Mouse (Mus musculus): Measurements from ENCODE around the gene Nrsn2. TPM values are rescaled to one million over a fixed set of nuclear protein-coding genes. Genes with fewer than 3 reads are reported as not detected.
A peak's percentile ranks its signal among the peaks of the same experiment; 100 is the strongest.

Gene Nrsn2
- polyA plus RNA-seq, 1 experiment from 2014 or later = 6.2 TPM

GRCm38 (mm10) chr2:152339631-152340179 lies 36.7 kb downstream of the Nrsn2 start:
- ATAC-seq (ENCODE audit: low FRiP score) (no peak), DNase-seq (ENCODE audit: low spot score, missing footprints) (no peak)
- no peak overlapping the region for H3K4me2 ChIP-seq
- no peak overlapping the region for H3K4me3 ChIP-seq (ENCODE audit: low read depth, low read length)
- H3K27me3 ChIP-seq (ENCODE audit: control insufficient read depth, insufficient read depth, low read length) = peaks cover 4% of the 10 kb centered on the region; the same call in 1 of the 2 replicates
- H3K27ac ChIP-seq (ENCODE audit: low read depth, low read length) = no peak overlapping the region
- no peaks in the 10 kb centered on the region for H3K9me3 ChIP-seq (ENCODE audit: control insufficient read depth, low read length)
- WGBS = 89% methylated on average over 22 of the region's 22 CpGs
- H3K9ac ChIP-seq (ENCODE audit: low read length) = no peak overlapping the region
- H3K4me1 ChIP-seq (ENCODE audit: control insufficient read depth, insufficient read depth, low read length) = peaks cover 4% of the 10 kb centered on the region
- no peaks in the 10 kb centered on the region for H3K36me3 ChIP-seq (ENCODE audit: control insufficient read depth, insufficient read depth, low read length)

GRCm38 (mm10) chr2:152338319-152338718 lies 38.1 kb downstream of the Nrsn2 start:
- no peaks in the 10 kb centered on the region for H3K4me1 ChIP-seq (ENCODE audit: control insufficient read depth, insufficient read depth, low read length)
- no peak overlapping the region for H3K4me3 ChIP-seq (ENCODE audit: low read depth, low read length)
- no peak overlapping the region for H3K4me2 ChIP-seq
- ATAC-seq (ENCODE audit: low FRiP score) (no peak), DNase-seq (ENCODE audit: low spot score, missing footprints) (no peak)
- no peaks in the 10 kb centered on the region for H3K27me3 ChIP-seq (ENCODE audit: control insufficient read depth, insufficient read depth, low read length)
- no peaks in the 10 kb centered on the region for H3K9me3 ChIP-seq (ENCODE audit: control insufficient read depth, low read length)
- WGBS = 83% methylated on average over 13 of the region's 13 CpGs
- no peak overlapping the region for H3K9ac ChIP-seq (ENCODE audit: low read length)
- no peaks in the 10 kb centered on the region for H3K36me3 ChIP-seq (ENCODE audit: control insufficient read depth, insufficient read depth, low read length)
- H3K27ac ChIP-seq (ENCODE audit: low read depth, low read length) = no peak overlapping the region

GRCm38 (mm10) chr2:152337591-152338212 lies 38.7 kb downstream of the Nrsn2 start:
- DNase-seq (ENCODE audit: low spot score, missing footprints) (no peak), ATAC-seq (ENCODE audit: low FRiP score) (no peak)
- Histone ChIP-seq H3K9ac (ENCODE audit: low read length) (no peak overlapping the region), H3K27me3 (ENCODE audit: control insufficient read depth, insufficient read depth, low read length) (no peaks in the 10 kb centered on the region), H3K9me3 (ENCODE audit: control insufficient read depth, low read length) (no peaks in the 10 kb centered on the region), H3K27ac (ENCODE audit: low read depth, low read length) (no peak overlapping the region), H3K4me2 (no peak overlapping the region), H3K4me1 (ENCODE audit: control insufficient read depth, insufficient read depth, low read length) (no peaks in the 10 kb centered on the region), H3K4me3 (ENCODE audit: low read depth, low read length) (no peak overlapping the region), H3K36me3 (ENCODE audit: control insufficient read depth, insufficient read depth, low read length) (no peaks in the 10 kb centered on the region)
- WGBS = 90% methylated on average over 11 of the region's 11 CpGs

GRCm38 (mm10) chr2:152336856-152337255 lies 39.6 kb downstream of the Nrsn2 start:
- no peak for DNase-seq (ENCODE audit: low spot score, missing footprints)
- Histone ChIP-seq H3K4me1 (ENCODE audit: control insufficient read depth, insufficient read depth, low read length) (no peaks in the 10 kb centered on the region), H3K9ac (ENCODE audit: low read length) (no peak overlapping the region), H3K36me3 (ENCODE audit: control insufficient read depth, insufficient read depth, low read length) (no peaks in the 10 kb centered on the region), H3K27me3 (ENCODE audit: control insufficient read depth, insufficient read depth, low read length) (no peaks in the 10 kb centered on the region), H3K27ac (ENCODE audit: low read depth, low read length) (no peak overlapping the region), H3K4me3 (ENCODE audit: low read depth, low read length) (no peak overlapping the region), H3K4me2 (no peak overlapping the region), H3K9me3 (ENCODE audit: control insufficient read depth, low read length) (no peaks in the 10 kb centered on the region)
- WGBS = 69% methylated on average over 1 of the region's 1 CpGs
- no peak for ATAC-seq (ENCODE audit: low FRiP score)

- Histone ChIP-seq H3K27ac (ENCODE audit: low read depth, low read length) (no peak overlapping the region), H3K4me2 (no peak overlapping the region), H3K9ac (ENCODE audit: low read length) (no peak overlapping the region), H3K9me3 (ENCODE audit: control insufficient read depth, low read length) (no peaks in the 10 kb centered on the region), H3K27me3 (ENCODE audit: control insufficient read depth, insufficient read depth, low read length) (no peaks in the 10 kb centered on the region), H3K4me3 (ENCODE audit: low read depth, low read length) (no peak overlapping the region), H3K4me1 (ENCODE audit: control insufficient read depth, insufficient read depth, low read length) (peaks cover 10% of the 10 kb centered on the region), H3K36me3 (ENCODE audit: control insufficient read depth, insufficient read depth, low read length) (no peaks in the 10 kb centered on the region)
- ATAC-seq (ENCODE audit: low FRiP score) (no peak), DNase-seq (ENCODE audit: low spot score, missing footprints) (no peak)
- WGBS = 61% methylated on average over 11 of the region's 11 CpGs
Measured at GRCm38 (mm10) chr2:152335289-152335820, 41.1 kb downstream of the Nrsn2 start.

GRCm38 (mm10) chr2:152333345-152334006 lies 43.0 kb downstream of the Nrsn2 start:
- Histone ChIP-seq H3K9me3 (ENCODE audit: control insufficient read depth, low read length) (no peaks in the 10 kb centered on the region), H3K4me2 (no peak overlapping the region), H3K4me1 (ENCODE audit: control insufficient read depth, insufficient read depth, low read length) (peaks cover 10% of the 10 kb centered on the region), H3K4me3 (ENCODE audit: low read depth, low read length) (no peak overlapping the region), H3K27me3 (ENCODE audit: control insufficient read depth, insufficient read depth, low read length) (no peaks in the 10 kb centered on the region), H3K27ac (ENCODE audit: low read depth, low read length) (no peak overlapping the region), H3K9ac (ENCODE audit: low read length) (no peak overlapping the region), H3K36me3 (ENCODE audit: control insufficient read depth, insufficient read depth, low read length) (peaks cover 2% of the 10 kb centered on the region; the same call in 1 of the 2 replicates)
- no peak for ATAC-seq (ENCODE audit: low FRiP score)
- DNase-seq (ENCODE audit: low spot score, missing footprints) = no peak
- 83% methylated on average over 4 of the region's 4 CpGs for WGBS

GRCm38 (mm10) chr2:152332101-152332825 lies 44.2 kb downstream of the Nrsn2 start, which contains the start of gene Rbck1:
Gene Rbck1, minus strand, starts transcription at chr2:152332653.
- peak; percentile 98 for ATAC-seq (ENCODE audit: low FRiP score)
- WGBS = under 1% methylated on average over 53 of the region's 54 CpGs
- H3K4me2 ChIP-seq = peak within 1 kb of the TSS; percentile 77

GRCm38 (mm10) chr2:152330858-152331423 lies 45.5 kb downstream of the Nrsn2 start:
- peak overlapping the region; percentile 82; the same call in 1 of the 2 replicates for H3K4me3 ChIP-seq (ENCODE audit: low read depth, low read length)
- H3K9ac ChIP-seq (ENCODE audit: low read length) = peak overlapping the region; percentile 91; the same call in 1 of the 2 replicates
- H3K27ac ChIP-seq (ENCODE audit: low read depth, low read length) = no peak overlapping the region
- DNase-seq (ENCODE audit: low spot score, missing footprints) (no peak), ATAC-seq (ENCODE audit: low FRiP score) (no peak)
- WGBS = 75% methylated on average over 7 of the region's 7 CpGs
- peak overlapping the region; percentile 77 for H3K4me2 ChIP-seq
- H3K36me3 ChIP-seq (ENCODE audit: control insufficient read depth, insufficient read depth, low read length) = peaks cover 5% of the 10 kb centered on the region
- H3K4me1 ChIP-seq (ENCODE audit: control insufficient read depth, insufficient read depth, low read length) = peaks cover 10% of the 10 kb centered on the region
- no peaks in the 10 kb centered on the region for H3K27me3 ChIP-seq (ENCODE audit: control insufficient read depth, insufficient read depth, low read length)
- no peaks in the 10 kb centered on the region for H3K9me3 ChIP-seq (ENCODE audit: control insufficient read depth, low read length)

More at GRCm38 (mm10) chr2:152332101-152332825, 44.2 kb downstream of the Nrsn2 start, which contains the start of gene Rbck1:
- H3K9ac ChIP-seq (ENCODE audit: low read length) = peak within 1 kb of the TSS; percentile 91
- peaks cover 2% of the 10 kb centered on the region; the same call in 1 of the 2 replicates for H3K36me3 ChIP-seq (ENCODE audit: control insufficient read depth, insufficient read depth, low read length)
- peak within 1 kb of the TSS; percentile 79 for H3K27ac ChIP-seq (ENCODE audit: low read depth, low read length)
- peaks cover 10% of the 10 kb centered on the region for H3K4me1 ChIP-seq (ENCODE audit: control insufficient read depth, insufficient read depth, low read length)
- no peaks in the 10 kb centered on the region for H3K9me3 ChIP-seq (ENCODE audit: control insufficient read depth, low read length)
- H3K4me3 ChIP-seq (ENCODE audit: low read depth, low read length) = peak within 1 kb of the TSS; percentile 82
- H3K27me3 ChIP-seq (ENCODE audit: control insufficient read depth, insufficient read depth, low read length) = no peaks in the 10 kb centered on the region
- peak; percentile 99 for DNase-seq (ENCODE audit: low spot score, missing footprints)
